Mouse (Mus musculus) CD4-positive helper T cell, adult 2 months (primary cell): ENCODE data around the gene Vstm2l.

Source experiments
- DNase-seq: peaks from one replicate; pipeline ENCODE4 v3.0.0-alpha.2; 2012; ENCODE audit warnings: low read depth, missing footprints, low spot score

The Vstm2l gene

DNA sequence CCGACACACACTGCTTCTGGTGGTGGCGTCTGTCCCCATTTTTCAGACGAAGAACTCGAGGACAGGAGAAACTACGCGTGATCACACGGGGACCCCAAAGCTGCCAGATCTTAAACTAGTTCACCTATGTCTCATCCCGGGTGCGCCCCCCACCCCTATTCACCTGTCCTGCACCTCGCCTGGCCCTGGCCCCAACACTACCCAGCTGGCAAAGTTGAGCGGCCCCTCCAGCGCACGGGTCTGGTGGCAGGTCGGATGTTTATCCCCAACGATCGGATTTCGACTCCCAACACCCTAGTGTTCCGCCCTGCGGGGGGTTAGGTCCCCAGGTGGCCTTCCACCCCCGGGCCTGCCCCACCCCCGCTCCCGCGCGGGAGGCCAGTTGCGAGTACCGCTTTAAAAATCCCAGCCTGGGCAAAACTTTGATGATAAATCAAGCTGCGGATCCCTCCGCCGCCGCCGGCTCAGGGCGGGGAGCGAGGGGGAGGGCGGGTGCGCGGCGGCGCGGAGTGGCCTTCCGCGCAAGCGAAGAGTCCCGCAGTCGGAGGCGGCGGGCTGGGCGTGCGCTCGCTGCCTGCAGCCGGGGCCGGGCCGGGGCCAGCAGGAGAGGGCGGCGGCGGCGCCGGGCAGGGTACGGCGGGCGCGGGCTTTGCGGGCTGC lies at the start of gene Vstm2l:
Gene Vstm2l, plus strand, starts transcription at position 549 of the 660 bp plus-strand sequence.
- DNase-seq: no peak

DNA sequence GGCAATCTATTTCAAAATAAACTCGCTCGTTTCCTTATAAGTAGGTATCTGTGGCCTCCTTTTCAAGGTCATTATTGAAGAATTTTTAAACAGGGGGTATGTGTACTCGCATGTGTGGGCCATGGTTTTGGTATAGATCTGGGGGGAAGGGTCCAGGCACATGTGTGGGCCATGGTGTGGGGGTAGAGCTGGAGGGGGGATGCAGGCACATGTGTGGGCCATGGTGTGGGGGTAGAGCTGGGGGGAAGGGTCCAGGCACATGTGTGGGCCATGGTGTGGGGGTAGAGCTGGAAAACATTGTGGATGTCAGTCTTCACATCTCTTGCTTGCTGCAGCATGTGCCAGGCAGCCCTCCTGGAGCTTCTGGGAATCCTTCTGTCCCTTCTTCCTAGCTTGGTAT lies 47.3 kb upstream of the Vstm2l start:
- no peak for DNase-seq

DNA sequence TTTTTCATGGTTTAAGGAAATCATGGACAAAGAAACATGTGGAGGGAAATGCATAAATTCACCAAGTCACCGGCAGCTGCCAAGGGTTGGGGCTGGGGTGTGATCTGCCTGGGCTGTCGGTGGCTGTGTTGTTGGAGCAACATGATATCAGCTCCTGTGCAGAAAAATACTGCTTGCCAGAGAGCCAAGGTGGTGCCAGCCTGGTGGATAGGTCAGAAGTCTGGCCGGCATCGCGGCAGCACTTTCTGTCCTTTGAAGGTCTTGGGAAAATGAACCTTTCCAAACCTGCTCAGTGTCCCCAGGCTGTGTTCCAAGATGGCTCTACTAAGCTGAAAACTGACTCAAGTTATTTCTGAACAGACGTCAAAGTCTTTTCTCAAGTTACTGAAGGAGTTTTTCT lies 44.2 kb upstream of the Vstm2l start:
- DNase-seq: no peak

DNA sequence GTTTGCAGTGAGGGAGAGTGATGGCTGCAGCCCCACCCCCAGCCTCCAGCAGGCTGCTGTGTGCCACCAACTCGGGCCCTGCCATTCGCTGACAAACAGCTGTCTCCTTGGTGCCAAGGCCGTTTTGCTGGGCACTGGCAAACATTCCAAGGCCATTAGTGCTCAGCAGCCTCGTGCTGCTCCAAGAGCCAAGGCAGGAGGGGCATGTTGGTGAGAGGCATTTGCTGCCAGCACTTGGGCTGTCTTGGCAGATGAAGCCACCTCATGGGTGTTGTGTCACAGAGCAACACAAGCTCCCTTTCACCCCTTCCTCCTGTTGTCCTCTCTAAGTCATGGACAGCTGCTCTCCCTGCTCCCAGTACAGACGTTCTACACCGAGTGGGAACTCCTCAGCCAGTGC lies 41.2 kb upstream of the Vstm2l start:
- no peak for DNase-seq

DNA sequence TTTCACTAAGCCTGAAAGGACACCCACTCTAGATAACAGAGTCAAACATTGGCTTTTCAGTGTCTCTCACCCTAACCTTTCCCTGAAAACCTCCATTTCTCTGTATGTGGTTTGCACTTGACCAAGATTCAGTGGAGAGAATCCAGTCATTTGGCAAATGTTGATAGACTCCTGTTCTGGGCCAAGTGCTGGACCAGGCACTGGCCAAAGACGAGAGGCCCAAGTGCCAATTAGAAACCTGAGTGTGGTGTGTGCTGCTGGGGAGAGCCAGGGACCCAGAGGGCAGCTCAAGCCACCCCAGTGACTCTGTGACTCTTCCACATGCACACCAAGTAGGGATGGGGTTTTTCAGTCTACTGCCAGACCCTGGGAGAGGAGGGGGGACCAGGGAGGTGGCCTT lies 40.8 kb upstream of the Vstm2l start:
- no peak for DNase-seq

DNA sequence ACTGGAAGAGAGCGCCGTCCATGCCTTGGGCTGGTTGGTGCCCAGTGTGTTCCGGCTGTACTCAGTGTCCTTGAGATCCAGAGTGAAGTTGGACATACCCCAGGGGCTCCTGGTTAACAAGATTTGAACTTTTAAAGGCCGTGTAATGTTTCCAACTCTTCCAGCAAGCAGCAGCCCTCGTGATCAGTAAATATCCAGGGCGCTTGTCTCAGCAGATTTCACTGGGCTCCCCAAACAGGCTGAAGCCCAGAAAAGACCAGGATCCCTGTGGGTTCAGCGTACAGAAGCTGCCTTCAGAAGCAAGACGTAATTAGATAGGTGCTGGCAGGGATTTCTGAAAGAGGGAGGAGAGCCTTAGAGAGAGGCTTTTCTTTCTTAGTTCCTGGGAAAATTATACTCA lies 39.3 kb upstream of the Vstm2l start:
- DNase-seq: no peak

DNA sequence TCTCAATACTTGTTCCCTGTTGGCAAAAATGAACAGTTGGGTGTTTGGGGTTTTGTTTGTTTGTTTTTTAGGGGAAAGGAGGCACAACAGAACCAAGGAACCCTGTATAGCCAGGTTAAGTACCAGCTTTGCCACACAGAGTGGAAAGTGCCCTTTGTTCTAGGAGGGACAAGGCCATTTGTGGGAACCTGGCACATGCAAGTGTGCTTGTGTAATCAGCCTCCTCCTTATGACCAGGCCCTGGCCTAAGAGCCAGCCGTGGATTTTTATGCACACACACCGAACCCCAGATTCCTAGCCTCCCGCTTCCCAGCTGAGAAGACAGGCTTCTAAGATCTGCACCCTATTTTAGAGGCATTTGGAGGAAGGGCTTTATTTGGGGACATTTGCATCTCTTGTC lies 37.1 kb upstream of the Vstm2l start:
- DNase-seq: no peak

DNA sequence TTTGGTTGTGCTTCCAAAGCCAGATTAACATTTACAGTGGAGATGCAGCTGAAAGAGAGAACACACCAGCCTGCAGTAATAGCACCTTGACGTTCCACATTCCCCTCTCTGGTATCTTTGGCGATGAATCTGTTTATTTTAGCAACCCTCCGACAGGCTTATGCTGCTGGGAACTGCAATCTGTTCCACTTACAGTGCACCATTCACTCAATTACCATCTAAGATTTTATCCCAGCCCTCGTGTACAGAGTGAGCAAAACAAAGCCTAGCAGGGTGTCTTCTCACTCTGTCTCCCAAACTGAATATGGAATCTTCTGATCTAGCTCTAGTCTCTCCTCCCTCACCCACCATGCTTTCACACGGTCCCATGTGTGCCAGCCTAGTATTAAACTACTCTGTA lies 36.5 kb upstream of the Vstm2l start:
- DNase-seq: no peak

DNA sequence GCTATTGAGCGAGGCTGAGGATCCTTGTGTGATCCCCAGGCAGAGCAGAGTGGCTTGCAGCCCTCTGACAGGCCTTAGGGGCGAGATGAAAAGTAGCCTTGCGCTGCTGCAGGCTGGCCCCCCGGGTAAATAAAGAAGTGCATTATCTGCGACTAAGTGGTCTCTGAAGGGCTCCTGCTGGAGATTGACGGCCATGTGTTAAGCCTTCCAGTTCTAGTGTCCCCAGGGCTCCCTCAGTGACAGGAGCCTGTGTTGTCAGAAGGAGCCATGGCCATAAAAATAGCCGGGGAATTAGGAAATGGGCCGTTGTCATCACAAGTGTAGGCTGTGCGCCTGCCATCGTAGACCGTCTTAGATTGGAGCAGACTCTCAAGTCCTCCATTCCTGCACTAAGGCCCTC lies 32.5 kb upstream of the Vstm2l start:
- DNase-seq: no peak

DNA sequence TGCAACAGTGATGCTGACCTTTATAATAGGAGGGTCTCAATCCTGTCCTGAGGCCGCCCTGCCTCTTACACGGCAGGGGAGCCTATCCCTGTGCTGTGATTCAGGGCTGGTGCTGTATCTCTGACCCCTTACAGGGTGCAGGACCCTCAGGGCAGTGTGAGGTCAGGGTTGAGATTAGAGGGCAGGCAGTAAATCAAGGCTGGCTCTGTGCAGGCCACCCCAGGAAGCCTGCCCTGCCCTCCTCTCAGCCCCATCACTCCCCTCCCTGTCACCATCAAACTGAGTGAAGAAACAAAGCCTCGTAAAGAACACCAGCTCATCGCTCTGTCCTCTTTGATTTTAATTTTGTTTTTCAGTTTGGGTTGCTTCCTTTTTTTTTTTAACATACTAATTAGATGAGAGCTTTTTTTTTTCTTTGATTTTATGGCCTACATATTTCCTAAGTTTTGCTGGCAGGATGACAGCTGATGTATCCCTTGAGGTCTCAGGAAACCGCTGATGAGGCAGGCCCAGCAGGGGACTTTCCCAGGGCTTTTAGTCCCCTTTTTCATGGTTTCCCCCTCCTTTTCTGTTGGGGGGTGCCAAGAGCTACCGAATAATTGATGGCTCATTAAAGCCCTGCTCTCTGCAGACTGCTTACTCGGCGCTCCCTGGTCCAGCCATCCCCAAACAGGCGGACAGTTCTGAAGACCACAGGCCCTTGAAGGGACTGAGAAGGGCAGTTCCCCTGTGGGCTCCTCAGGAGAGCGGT lies 27.0 kb upstream of the Vstm2l start:
- peak; percentile 24 for DNase-seq

DNA sequence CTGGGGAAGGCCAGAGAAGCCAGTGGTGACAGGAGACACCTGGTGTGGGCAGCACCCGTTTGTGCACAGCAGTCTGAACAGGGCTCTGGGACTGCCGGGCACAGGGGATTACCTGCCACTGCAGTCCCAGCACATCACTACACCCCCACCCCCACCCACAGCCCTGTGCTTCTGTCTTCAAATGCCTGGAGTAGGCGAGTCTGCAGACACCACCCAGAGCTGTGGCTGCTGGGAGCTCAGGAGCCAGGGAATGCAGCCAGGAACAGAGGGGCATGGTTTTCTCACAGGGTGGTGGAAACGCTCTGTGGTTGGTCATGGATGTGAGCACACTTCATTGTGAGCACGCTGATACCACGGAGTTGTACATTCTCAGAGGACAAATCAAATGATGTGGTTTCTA lies 23.3 kb upstream of the Vstm2l start:
- no peak for DNase-seq

DNA sequence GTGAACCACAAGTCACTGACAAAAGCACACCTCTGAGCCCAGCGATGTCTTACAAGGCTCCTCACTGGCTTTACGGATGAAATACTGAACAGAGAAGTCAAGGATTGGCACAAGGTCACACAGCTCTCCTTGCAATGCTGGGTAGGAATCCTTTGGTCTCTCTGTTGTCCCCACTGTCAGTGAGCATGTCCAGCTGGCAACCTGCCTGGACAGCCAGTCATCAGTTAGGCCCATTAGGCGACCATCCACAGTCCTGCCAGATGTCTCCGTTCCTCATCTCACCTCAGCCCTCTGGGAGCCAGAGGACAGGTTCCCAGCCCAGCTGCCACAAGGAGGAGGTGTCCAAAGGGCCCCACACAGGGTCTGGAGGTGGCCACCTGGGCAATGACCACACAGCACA lies 17.3 kb upstream of the Vstm2l start:
- no peak for DNase-seq

DNA sequence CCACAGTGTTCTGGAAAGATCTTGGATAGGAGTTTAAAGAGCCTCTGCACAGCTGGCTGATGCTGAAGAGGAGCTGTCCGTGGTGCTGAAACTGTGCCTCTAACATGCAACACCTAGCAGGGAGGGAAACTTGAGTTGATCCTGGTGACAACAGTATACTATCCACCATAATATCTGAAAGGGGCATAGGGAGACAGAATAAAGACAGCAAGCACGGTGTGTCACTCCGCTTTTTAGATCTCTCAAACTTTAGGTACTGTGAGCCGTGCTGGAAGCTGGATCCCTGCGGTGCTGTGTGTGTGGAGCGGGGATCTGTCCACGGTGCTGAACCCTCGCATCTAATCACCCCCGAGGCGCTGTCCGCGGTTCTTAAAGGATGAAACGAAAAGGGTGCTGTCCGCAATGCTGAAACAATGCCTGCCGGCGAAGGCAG lies 1.2 kb upstream of the Vstm2l start:
- DNase-seq: peak; percentile 64

DNA sequence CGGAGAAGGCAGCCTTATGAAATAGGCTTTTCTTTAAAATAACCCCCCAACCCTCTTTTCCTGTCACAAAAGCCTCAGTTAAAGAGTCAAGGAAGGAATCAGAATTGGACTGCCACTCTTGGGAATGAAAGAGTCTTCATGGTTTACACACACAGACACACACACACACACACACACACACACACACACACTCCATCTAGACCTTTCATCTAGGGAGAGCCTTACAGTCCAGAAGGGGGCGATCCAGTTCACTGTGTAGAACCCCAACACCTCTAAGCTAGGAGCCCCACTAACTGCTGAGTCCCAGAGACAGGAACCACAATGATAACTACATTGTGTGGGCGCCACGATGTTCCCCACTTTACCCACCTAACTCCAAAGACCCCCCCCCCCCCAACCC lies 748 bp upstream of the Vstm2l start:
- no peak for DNase-seq

DNA sequence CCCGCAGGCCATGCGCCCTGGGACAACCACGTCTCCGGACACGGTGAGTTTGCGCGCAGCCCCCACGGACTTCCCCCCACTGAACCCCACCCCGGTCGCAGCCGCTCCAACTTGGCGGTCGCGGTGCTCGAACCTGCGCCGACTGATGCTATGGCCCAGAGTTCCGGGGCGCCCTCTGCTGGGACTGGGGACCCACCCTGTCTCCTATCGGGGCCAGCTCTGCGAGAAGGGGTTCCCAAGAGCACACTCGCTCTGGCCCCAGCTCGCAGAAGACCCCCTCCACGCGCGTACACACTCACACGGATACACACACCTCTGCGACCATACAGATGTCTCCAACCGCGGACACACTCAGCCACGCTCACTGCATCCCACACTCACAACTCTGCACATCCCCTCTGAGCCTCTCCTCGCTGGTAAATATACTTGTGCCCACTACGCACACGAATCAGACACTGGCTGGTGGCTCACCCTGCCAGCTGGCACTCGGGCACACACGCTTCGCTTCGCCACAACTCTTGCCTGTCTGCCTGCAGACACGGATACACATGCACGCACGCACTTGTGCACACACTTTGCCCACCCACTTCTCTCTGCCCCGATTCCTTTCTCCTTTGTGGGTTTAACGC lies 550 bp downstream of the Vstm2l start:
- DNase-seq: no peak

DNA sequence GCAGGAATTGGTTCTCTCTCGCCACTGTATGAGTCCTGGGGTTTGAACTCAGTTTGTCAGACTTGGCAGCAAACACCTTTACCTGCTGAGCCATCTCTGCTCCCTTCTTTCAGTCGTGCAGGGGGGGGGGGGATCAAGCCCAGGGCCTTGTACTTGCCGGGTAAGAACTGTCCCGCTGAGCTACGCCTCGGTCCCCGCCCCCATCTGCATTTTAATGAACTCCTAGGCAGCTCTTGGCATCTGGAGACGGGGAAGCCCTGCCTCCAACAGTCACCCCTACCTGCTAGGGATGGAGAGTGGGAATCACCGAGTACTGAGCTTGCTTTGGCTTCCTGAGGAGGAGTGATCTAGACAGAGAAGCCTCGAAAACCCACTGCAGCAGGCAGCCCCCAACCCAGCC lies 4.1 kb downstream of the Vstm2l start:
- DNase-seq: no peak

DNA sequence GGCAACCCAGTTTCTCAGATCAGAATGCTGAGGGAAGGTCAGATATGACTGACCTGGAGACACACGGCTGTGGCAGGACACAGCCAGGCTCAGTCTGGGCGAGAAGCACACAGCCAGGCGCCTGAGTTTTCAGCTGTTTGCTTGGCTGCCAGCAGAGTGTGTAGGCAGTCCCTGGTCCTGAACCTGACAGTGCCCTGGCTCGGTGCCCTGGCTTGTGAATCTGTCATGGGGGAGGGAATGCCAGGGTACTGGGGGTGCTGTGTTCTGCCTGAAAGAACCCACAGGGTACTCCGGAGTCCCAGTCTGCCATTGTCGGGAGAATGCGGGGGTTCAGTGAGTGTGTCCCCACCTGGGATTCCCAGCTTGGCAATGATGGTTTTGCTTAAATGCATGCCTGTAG lies 7.1 kb downstream of the Vstm2l start:
- DNase-seq: no peak

DNA sequence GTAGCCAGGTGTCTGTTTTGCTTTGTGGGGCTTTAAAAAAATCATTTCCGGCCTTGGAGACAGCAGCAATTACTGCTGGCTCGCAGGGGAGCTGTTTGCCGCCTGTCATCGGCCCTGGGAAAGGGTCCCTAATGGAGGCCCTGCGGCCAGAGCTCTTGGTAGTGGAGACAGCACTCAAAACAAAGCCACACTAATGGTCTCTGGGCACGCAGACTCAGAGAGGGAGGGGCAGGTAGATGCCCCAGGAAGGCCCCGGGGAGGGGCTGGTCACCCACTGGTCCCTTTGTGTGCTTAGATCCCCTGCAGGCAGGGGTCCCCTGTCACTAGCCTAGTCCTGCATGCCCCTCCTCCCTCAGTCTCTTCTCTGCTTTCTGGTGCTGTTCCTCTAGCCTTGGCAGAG lies 9.0 kb downstream of the Vstm2l start:
- DNase-seq: no peak

DNA sequence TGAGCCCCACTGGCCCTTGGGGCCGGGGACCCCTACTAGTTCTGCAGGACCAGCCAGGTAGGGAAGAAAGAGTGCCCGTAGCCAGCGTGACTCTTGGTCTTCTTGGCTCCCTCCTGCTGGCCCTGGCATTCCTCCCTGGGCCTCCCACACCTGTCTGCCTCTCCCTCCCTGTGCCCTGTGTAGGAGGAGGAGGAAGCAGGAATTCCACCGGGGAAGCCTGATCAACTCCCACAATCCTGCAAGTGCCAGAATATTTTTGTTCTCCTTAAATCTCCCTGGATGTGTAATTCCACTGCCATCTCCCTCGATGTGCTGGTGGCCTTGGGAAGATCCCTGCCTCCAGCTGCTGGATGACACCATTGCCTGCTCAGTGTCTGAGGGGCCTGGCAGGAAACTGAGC lies 10.1 kb downstream of the Vstm2l start:
- no peak for DNase-seq

DNA sequence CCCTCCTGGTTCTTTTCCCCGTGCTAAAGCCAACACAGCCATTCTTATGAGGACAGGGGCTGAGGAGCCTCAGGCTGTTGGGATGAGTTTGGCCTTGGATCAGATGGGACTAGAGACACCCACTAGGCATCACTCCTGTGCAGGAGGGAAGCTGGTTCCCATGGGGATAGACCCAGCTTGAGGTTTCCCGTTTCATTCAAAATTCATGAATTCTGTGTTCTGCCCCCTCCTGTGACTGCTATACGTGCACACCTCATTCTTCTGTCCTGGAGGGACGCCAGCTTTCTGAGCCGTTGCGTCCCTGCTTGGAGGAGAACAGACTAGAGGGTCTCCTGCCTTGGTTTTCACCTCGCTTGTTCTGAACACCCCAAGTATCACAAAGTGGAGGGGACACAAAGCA lies 12.0 kb downstream of the Vstm2l start:
- DNase-seq: no peak

DNA sequence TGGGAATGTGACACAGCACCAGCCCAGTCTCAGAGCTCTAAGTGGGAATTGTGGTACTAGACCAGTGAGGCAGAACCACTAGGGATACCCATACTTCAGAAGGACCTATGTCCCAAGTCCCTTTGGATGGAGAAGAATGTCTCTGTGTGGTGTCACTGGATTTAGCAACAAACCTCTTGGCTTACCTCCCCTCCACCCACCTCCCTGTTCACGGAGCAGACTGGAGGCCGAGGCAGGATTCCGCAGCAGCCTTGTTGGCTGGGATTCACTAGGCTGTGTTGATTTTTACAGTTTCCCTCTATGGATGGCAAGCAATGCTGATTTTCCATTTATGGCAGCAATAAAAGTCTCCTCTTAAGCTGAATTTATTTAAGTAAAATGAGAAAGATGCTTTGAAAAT lies 12.5 kb downstream of the Vstm2l start:
- no peak for DNase-seq

DNA sequence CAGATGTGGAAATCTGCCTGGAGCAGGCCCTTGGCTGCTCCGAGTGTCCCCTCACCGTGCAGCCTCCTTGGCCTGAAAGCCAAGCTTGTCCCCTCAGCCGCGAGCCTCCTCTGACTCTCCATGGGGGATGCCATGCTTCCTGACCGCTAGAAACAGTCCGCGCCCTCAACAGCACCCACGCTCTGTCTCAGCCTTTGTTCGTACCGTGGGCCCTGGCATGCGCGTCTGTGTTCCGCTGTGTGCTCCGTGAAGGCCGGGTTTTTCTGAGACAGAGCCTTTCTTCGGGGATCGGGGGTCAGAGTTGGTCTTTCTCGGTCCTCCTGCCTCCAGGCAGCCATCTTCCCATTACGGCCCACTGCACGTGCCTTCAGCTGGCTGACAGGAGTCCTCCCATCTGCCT lies 12.9 kb downstream of the Vstm2l start:
- DNase-seq: no peak

DNA sequence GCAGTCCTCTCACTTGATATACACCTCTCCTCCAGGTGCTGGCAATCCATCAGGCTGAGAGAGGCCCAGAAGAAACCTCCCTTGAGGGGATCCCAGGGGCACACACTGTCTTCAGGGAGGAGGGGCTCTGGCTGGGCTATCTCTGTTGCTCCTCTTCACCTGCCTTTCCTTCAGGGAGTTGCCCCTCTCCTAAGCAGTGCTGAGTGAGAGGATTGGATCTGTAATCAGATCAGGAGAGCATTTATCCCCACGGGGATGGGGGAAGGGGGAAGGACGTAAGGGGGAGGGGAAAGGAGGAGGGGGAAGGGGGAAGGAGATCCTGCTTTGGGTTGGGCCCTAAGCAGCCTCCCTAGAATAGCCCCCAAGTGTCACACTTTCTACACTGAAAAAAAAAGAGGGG lies 13.4 kb downstream of the Vstm2l start:
- DNase-seq: no peak
